Comparison of ENCODE assay signal across 13 mouse cellular contexts in genomic region chr4:54648254-54648653, GRCm38 (mm10).
DNase-seq lines count a peak whose midpoint lies in the region.
"Had no signal": no experiment of that assay in that cellular context is flagged by ENCODE, and none has a peak within 500 bp of the region (broad histone marks: within the 10 kb centered on the region; RNA-seq: fewer than 3 reads in every experiment).

No protein-coding gene starts in this region.

- peak; percentile 52 to 54 for DNase-seq in cerebellum, postnatal 10 days
- no peak for DNase-seq in cerebellum, adult 9-10 months
- peak; percentile 12 for DNase-seq in left cerebral cortex, postnatal 4 days
- no peak for DNase-seq in left cerebral cortex, adult 11 months (ENCODE audit: low spot score)
- DNase-seq in 3T3-L1 (ENCODE audit: low read depth, low spot score), result peak; percentile 10
- peak; percentile 14 for DNase-seq in kidney, adult 9 months
- DNase-seq in right cerebral cortex, postnatal 4 days, result no peak
- DNase-seq in ovary, adult 18-20 months (ENCODE audit: low spot score), result no peak
- DNase-seq: cerebellum, adult 11-12 months; gastrocnemius, postnatal 36 days; layer of hippocampus, adult 9-11 months; liver, postnatal 0 days; thymus, postnatal 4 days had no signal

- intact Hi-C loops in left cerebral cortex, postnatal 4 days (cut with DNase I), result no loop called here

Comparison
In these comparisons a context has a peak if more than half of its experiments do, and no peak if none do; other contexts are left out.
1. DNase-seq: peak in cerebellum, postnatal 10 days (2 of 2), left cerebral cortex, postnatal 4 days (single experiment), 3T3-L1 (single experiment) and kidney, adult 9 months (single experiment); none in cerebellum, adult 9-10 months (single experiment), left cerebral cortex, adult 11 months (single experiment), right cerebral cortex, postnatal 4 days (single experiment) and ovary, adult 18-20 months (single experiment).